Mouse (Mus musculus): ENCODE measurements at regions not wholly inside any gene's neighbourhood (a gene's known extent, or its start where the extent isn't known, plus 50 kb on each side); places are given as distances from the start of the nearest gene placed in this dataset.

DNA sequence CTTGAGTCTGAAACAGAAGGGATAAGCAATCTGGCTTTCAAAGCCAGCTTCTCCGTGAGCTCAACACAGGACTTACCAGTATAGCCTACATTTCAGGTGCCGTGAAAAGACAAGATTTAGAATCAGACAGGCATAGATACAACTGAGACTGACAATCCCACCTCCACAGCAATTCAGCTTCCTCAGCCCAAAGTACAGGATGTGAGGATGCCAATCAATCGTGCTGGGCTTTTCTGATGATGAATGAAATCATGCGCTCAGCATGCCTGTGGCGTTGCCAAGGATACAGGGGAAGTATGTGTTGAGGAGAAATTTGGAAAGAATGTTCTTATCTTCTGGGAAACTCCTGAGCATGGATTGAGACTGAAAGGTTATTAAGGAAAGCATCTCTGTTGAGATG, 50.4 kb upstream of the Thbs1 start:
- WGBS: 80% methylated on average over 5 of the region's 5 CpGs
- no peaks in the 10 kb centered on the region for H3K9me3 ChIP-seq (ENCODE audit: control insufficient read depth, low read length)
- H3K36me3 ChIP-seq (ENCODE audit: control insufficient read depth, insufficient read depth, low read length): no peaks in the 10 kb centered on the region
- no peak overlapping the region for H3K9ac ChIP-seq (ENCODE audit: low read depth, low read length)
- H3K4me2 ChIP-seq (replicated peaks; ENCODE audit: low read depth, low read length): no peak overlapping the region
- ATAC-seq (ENCODE audit: low FRiP score) (no peak), DNase-seq (ENCODE audit: low spot score) (no peak)
- no peak overlapping the region for H3K27ac ChIP-seq (ENCODE audit: low read depth, low read length)
- no peak overlapping the region for H3K4me3 ChIP-seq (ENCODE audit: low read depth, low read length)
- H3K4me1 ChIP-seq (replicated peaks; ENCODE audit: control insufficient read depth, insufficient read depth, low read length): no peaks in the 10 kb centered on the region
- H3K27me3 ChIP-seq (ENCODE audit: control insufficient read depth, insufficient read depth, low read length): no peaks in the 10 kb centered on the region
